Mouse (Mus musculus) macrophage (primary cell): Measurements from ENCODE around the gene Mcrip2. TPM values are rescaled to one million over a fixed set of nuclear protein-coding genes. Genes with fewer than 3 reads are reported as not detected.

ENCODE experiments used
- polyA plus RNA-seq: library from polyadenylated mRNA; stranded (reverse); fragments of 250-400 nt; gene quantifications from 3 replicates; pipeline ENCODE4 v1.2.4, GENCODE M21; 2018; ENCODE audit warnings: inconsistent platforms

Gene Mcrip2
- polyA plus RNA-seq, 1 experiment from 2014 or later, result 5.6 TPM

Other genes with a start within 250 kb of the Mcrip2 start
- not detected in 3 replicates for gene Gng13, start 151.6 kb downstream of the Mcrip2 start, polyA plus RNA-seq
- 0.80 to 5.9 TPM (median 1.1 TPM) in 3 replicates for gene Chtf18, start 141.3 kb downstream of the Mcrip2 start, polyA plus RNA-seq
- gene Rpusd1, start 141.1 kb downstream of the Mcrip2 start, polyA plus RNA-seq, result 5.9 to 11.6 TPM (median 7.3 TPM) in 3 replicates
- not detected in 3 replicates for gene Mslnl, start 132.7 kb downstream of the Mcrip2 start, polyA plus RNA-seq
- not detected in 3 replicates for gene Msln, start 114.4 kb downstream of the Mcrip2 start, polyA plus RNA-seq
- gene Narfl, start 95.0 kb downstream of the Mcrip2 start, polyA plus RNA-seq, result 19.4 to 20.9 TPM (median 19.5 TPM) in 3 replicates
- gene Haghl, start 83.1 kb downstream of the Mcrip2 start, polyA plus RNA-seq, result 10.9 to 28.1 TPM (median 26.5 TPM) in 3 replicates
- not detected in 3 replicates for gene Ccdc78, start 82.2 kb downstream of the Mcrip2 start, polyA plus RNA-seq
- gene Fam173a, start 75.9 kb downstream of the Mcrip2 start, polyA plus RNA-seq, result 12.9 to 59.3 TPM (median 54.8 TPM) in 3 replicates
- not detected in 3 replicates for gene AC134908.4, start 73.1 kb downstream of the Mcrip2 start, polyA plus RNA-seq
- gene Metrn, start 71.6 kb downstream of the Mcrip2 start, polyA plus RNA-seq, result 3.0 to 22.9 TPM (median 8.0 TPM) in 3 replicates
- 0.13 to 0.33 TPM (median 0.32 TPM) in 3 replicates for gene Fbxl16, start 59.7 kb downstream of the Mcrip2 start, polyA plus RNA-seq
- 8.8 to 13.8 TPM (median 9.0 TPM) in 3 replicates for gene Wdr24, start 45.1 kb downstream of the Mcrip2 start, polyA plus RNA-seq
- 15.2 to 28.3 TPM (median 18.9 TPM) in 3 replicates for gene Jmjd8, start 39.9 kb downstream of the Mcrip2 start, polyA plus RNA-seq
- gene Stub1, start 35.4 kb downstream of the Mcrip2 start, polyA plus RNA-seq, result 74.2 to 109 TPM (median 78.5 TPM) in 3 replicates
- 0.16 to 0.97 TPM in 2 of 3 replicates, not detected in the other for gene Rhbdl1, start 31.5 kb downstream of the Mcrip2 start, polyA plus RNA-seq
- 0.09 to 1.1 TPM (median 0.43 TPM) in 3 replicates for gene Gm20683, start 27.0 kb downstream of the Mcrip2 start, polyA plus RNA-seq
- gene Rhot2, start 23.9 kb downstream of the Mcrip2 start, polyA plus RNA-seq, result 20.6 to 24.8 TPM (median 22.4 TPM) in 3 replicates
- gene Wdr90, start 7.3 kb downstream of the Mcrip2 start, polyA plus RNA-seq, result 1.5 to 2.9 TPM (median 2.5 TPM) in 3 replicates
- 3.3 to 5.5 TPM (median 5.2 TPM) in 3 replicates for gene Mettl26, start 6.3 kb upstream of the Mcrip2 start, polyA plus RNA-seq
- gene Wfikkn1, start 12.1 kb upstream of the Mcrip2 start, polyA plus RNA-seq, result 0.13 to 0.32 TPM (median 0.20 TPM) in 3 replicates
- 13.7 to 21.8 TPM (median 16.8 TPM) in 3 replicates for gene Rab40c, start 51.0 kb upstream of the Mcrip2 start, polyA plus RNA-seq
- gene Pigq, start 76.2 kb upstream of the Mcrip2 start, polyA plus RNA-seq, result 33.1 to 43.2 TPM (median 35.1 TPM) in 3 replicates
- not detected in 3 replicates for gene Nhlrc4, start 76.2 kb upstream of the Mcrip2 start, polyA plus RNA-seq
- gene A930017K11Rik, start 83.8 kb upstream of the Mcrip2 start, polyA plus RNA-seq, result not detected in 3 replicates
- 5.2 to 13.5 TPM (median 5.9 TPM) in 3 replicates for gene Capn15, start 117.0 kb upstream of the Mcrip2 start, polyA plus RNA-seq
- 5.3 to 7.6 TPM (median 6.3 TPM) in 3 replicates for gene Rab11fip3, start 200.8 kb upstream of the Mcrip2 start, polyA plus RNA-seq
- gene Decr2, start 221.6 kb upstream of the Mcrip2 start, polyA plus RNA-seq, result 19.8 to 24.2 TPM (median 23.4 TPM) in 3 replicates
- gene Nme4, start 226.8 kb upstream of the Mcrip2 start, polyA plus RNA-seq, result 16.3 to 30.7 TPM (median 17.2 TPM) in 3 replicates
- 35.3 to 45.1 TPM (median 37.7 TPM) in 3 replicates for gene Tmem8, start 244.5 kb upstream of the Mcrip2 start, polyA plus RNA-seq